Mouse (Mus musculus): ENCODE measurements at regions not wholly inside any gene's neighbourhood (a gene's known extent, or its start where the extent isn't known, plus 50 kb on each side); places are given as distances from the start of the nearest gene placed in this dataset.

- TF ChIP-seq SIN3A (IDR thresholded peaks at IDR 0.05; ENCODE audit: low read length) (no peak), HCFC1 (IDR thresholded peaks at IDR 0.05; ENCODE audit: low read depth, low read length) (no peak), POLR2AphosphoS2 (IDR thresholded peaks at IDR 0.05; ENCODE audit: low read length) (no peak), TAL1 (IDR thresholded peaks at IDR 0.05; ENCODE audit: low read length) (no peak), TBP (IDR thresholded peaks at IDR 0.05; ENCODE audit: low read depth, low read length) (no peak), KAT2A (conservative IDR thresholded peaks at IDR 0.05; ENCODE audit: low read depth, low read length) (no peak), MAX (IDR thresholded peaks at IDR 0.05; ENCODE audit: low read length) (no peak)
Measured at GRCm38 (mm10) chr16:54384019-54384418, 913.8 kb downstream of the Zpld1 start.
